Mouse (Mus musculus) v-Abl transformed pro-B cells (cell line): ENCODE measurements around the gene Olfr1085.
"Not testable (repeated sequence)": the region's sequence is repeated elsewhere in the genome, so short reads cannot be mapped to it uniquely, and the experiment has no call there.

Experiments
- in situ Hi-C, 2 experiments: fragments of 400-800 bp; cut with MboI; formaldehyde crosslinking; loops; one replicate each; pipeline ENCODE4 v1.15.1; 2025; ENCODE audit not compliant: unreplicated experiment in 2 of 2

Olfr1085 gene

GRCm38 (mm10) chr2:86661919-86662318 lies at the start of gene Olfr1085:
Gene Olfr1085, minus strand, starts transcription at chr2:86662019.
- in situ Hi-C loops, result no loop called here

- in situ Hi-C loops, result no loop called here
These were observed 36.5 kb upstream of the Olfr1085 start, which contains the start of gene Olfr1087 for GRCm38 (mm10) chr2:86698295-86698694. Gene Olfr1087, minus strand, starts transcription at chr2:86698395.

- in situ Hi-C loops, result no loop called here
These were observed 18.2 kb upstream of the Olfr1085 start, which contains the start of gene Olfr1086 for GRCm38 (mm10) chr2:86679992-86680391. Gene Olfr1086, minus strand, starts transcription at chr2:86680092.

GRCm38 (mm10) chr2:86639625-86640024 lies 22.2 kb downstream of the Olfr1085 start, which contains the start of gene Olfr1084:
Gene Olfr1084, minus strand, starts transcription at chr2:86639725.
- in situ Hi-C loops, result not testable (repeated sequence)
